Mouse (Mus musculus) 3134 (cell line): ENCODE measurements around the gene Olfr56.

Experiments used
- DNase-seq: peaks from one replicate; pipeline ENCODE4 v3.0.0-alpha.2; 2011; ENCODE audit warnings: low spot score; ENCODE audit not compliant: insufficient read length; ENCODE audit errors: extremely low read depth

Olfr56 gene

GRCm38 (mm10) chr11:49089735-49090507 lies 111.2 kb downstream of the Olfr56 start:
- no peak for DNase-seq

GRCm38 (mm10) chr11:49090551-49090950 lies 111.9 kb downstream of the Olfr56 start:
- DNase-seq: no peak

- no peak for DNase-seq
Observed at GRCm38 (mm10) chr11:49091171-49091570, 112.5 kb downstream of the Olfr56 start.

- no peak for DNase-seq
Observed at GRCm38 (mm10) chr11:49092053-49092586, 113.4 kb downstream of the Olfr56 start.

GRCm38 (mm10) chr11:49092786-49093185 lies 114.1 kb downstream of the Olfr56 start:
- no peak for DNase-seq

GRCm38 (mm10) chr11:49093861-49094660 lies 115.4 kb downstream of the Olfr56 start:
- no peak for DNase-seq

- DNase-seq: no peak
Observed at GRCm38 (mm10) chr11:49095367-49095766, 116.7 kb downstream of the Olfr56 start.

- DNase-seq: peak; percentile 25
Observed at GRCm38 (mm10) chr11:49100409-49100808, 121.7 kb downstream of the Olfr56 start.

- no peak for DNase-seq
Observed at GRCm38 (mm10) chr11:49101500-49101899, 122.8 kb downstream of the Olfr56 start.

- peak; percentile 25 for DNase-seq
Observed at GRCm38 (mm10) chr11:49103047-49103693, 124.5 kb downstream of the Olfr56 start.

GRCm38 (mm10) chr11:49105752-49106151 lies 127.1 kb downstream of the Olfr56 start:
- no peak for DNase-seq

- peak; percentile 45 for DNase-seq
Observed at GRCm38 (mm10) chr11:49107650-49108537, 129.2 kb downstream of the Olfr56 start.

GRCm38 (mm10) chr11:49108833-49109232 lies 130.1 kb downstream of the Olfr56 start:
- DNase-seq: peak; percentile 21

- DNase-seq: no peak
Observed at GRCm38 (mm10) chr11:49111000-49111399, 132.3 kb downstream of the Olfr56 start.

- DNase-seq: no peak
Observed at GRCm38 (mm10) chr11:49112624-49113219, 134.0 kb downstream of the Olfr56 start.

- no peak for DNase-seq
Observed at GRCm38 (mm10) chr11:49114158-49114557, 135.5 kb downstream of the Olfr56 start.

- DNase-seq: no peak
Observed at GRCm38 (mm10) chr11:49114774-49115173, 136.1 kb downstream of the Olfr56 start, which contains the start of gene Olfr1396. TSS of gene Olfr1396 (minus strand) at chr11:49114874.

GRCm38 (mm10) chr11:49119635-49120034 lies 140.9 kb downstream of the Olfr56 start:
- DNase-seq: no peak

- DNase-seq: no peak
Observed at GRCm38 (mm10) chr11:49124169-49124568, 145.5 kb downstream of the Olfr56 start.

GRCm38 (mm10) chr11:49141974-49142373 lies 163.3 kb downstream of the Olfr56 start, which contains the start of gene Olfr1395:
TSS of gene Olfr1395 (plus strand) at chr11:49142274.
- DNase-seq: no peak
